Mouse (Mus musculus) lung, postnatal 25 days (tissue): ENCODE measurements at regions not wholly inside any gene's neighbourhood (a gene's known extent, or its start where the extent isn't known, plus 50 kb on each side); places are given as distances from the start of the nearest gene placed in this dataset.

Source experiments
- DNase-seq: peaks from one replicate; pipeline ENCODE4 v3.0.0; 2022; ENCODE audit warnings: low spot score

GRCm38 (mm10) chr9:24833766-24834165 is 59.7 kb upstream of the Tbx20 start:
- no peak for DNase-seq

GRCm38 (mm10) chr9:24848210-24848609 is 74.1 kb upstream of the Tbx20 start:
- DNase-seq: no peak

- no peak for DNase-seq
These were observed 85.4 kb upstream of the Tbx20 start for GRCm38 (mm10) chr9:24859459-24859858.

GRCm38 (mm10) chr9:24866390-24867173 is 92.5 kb upstream of the Tbx20 start:
- DNase-seq: no peak

- no peak for DNase-seq
These were observed 94.6 kb upstream of the Tbx20 start for GRCm38 (mm10) chr9:24868746-24869145.

- no peak for DNase-seq
These were observed 100.5 kb upstream of the Tbx20 start for GRCm38 (mm10) chr9:24874434-24875143.

GRCm38 (mm10) chr9:24878384-24879174 is 104.5 kb upstream of the Tbx20 start:
- DNase-seq: no peak

GRCm38 (mm10) chr9:24879662-24880061 is 105.6 kb upstream of the Tbx20 start:
- no peak for DNase-seq

GRCm38 (mm10) chr9:24884011-24884410 is 109.9 kb upstream of the Tbx20 start:
- no peak for DNase-seq

GRCm38 (mm10) chr9:24888282-24888681 is 114.2 kb upstream of the Tbx20 start:
- DNase-seq: no peak

- DNase-seq: peak; percentile 44
These were observed 122.6 kb upstream of the Tbx20 start for GRCm38 (mm10) chr9:24896498-24897261.

GRCm38 (mm10) chr9:24899206-24899928 is 125.3 kb upstream of the Tbx20 start:
- no peak for DNase-seq

- DNase-seq: no peak
These were observed 129.6 kb upstream of the Tbx20 start for GRCm38 (mm10) chr9:24903706-24904105.

- no peak for DNase-seq
These were observed 135.2 kb upstream of the Tbx20 start for GRCm38 (mm10) chr9:24909086-24909979.

GRCm38 (mm10) chr9:24910738-24911137 is 136.6 kb upstream of the Tbx20 start:
- no peak for DNase-seq

- no peak for DNase-seq
These were observed 145.9 kb upstream of the Tbx20 start for GRCm38 (mm10) chr9:24920031-24920445.

GRCm38 (mm10) chr9:24922051-24922860 is 148.2 kb upstream of the Tbx20 start:
- no peak for DNase-seq

- DNase-seq: no peak
These were observed 149.4 kb upstream of the Tbx20 start for GRCm38 (mm10) chr9:24923514-24923913.

- DNase-seq: peak; percentile 5
These were observed 151.5 kb upstream of the Gm10181 start for GRCm38 (mm10) chr9:24937731-24938130.
